Mouse (Mus musculus): Measurements from ENCODE around the gene Celsr2. TPM values are rescaled to one million over a fixed set of nuclear protein-coding genes. Genes with fewer than 3 reads are reported as not detected.
A peak's percentile ranks its signal among the peaks of the same experiment; 100 is the strongest.

The Celsr2 gene
- polyA plus RNA-seq, 1 experiment = 60.5 TPM

DNA sequence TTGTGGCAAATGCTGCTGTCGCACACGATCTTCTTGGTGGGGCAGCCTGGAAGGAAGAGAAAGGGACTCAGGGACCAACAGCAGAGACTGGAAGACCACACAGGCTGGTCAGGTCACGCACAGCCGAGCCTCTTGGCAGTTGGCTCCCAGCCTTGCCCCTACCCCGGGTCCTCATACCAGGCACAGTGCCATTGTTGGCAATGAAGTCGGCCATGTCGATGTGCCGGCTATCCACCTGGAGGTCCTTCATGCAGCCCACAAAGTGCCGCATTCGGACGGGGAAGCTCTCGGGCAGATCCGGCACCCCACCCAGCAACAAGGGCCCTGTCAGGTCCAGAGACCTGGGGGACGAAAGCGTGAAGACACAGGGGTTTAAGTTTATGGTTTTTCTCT is 12.8 kb downstream of the Celsr2 start:
- H3K4me3 ChIP-seq (ENCODE audit: insufficient read depth, low read depth, low read length) = no peak overlapping the region
- no peak for TF ChIP-seq CTCF (conservative IDR thresholded peaks at IDR 0.05; ENCODE audit: insufficient read depth, insufficient read length, low read depth, low read length)
- TF ChIP-seq POLR2A (IDR thresholded peaks at IDR 0.05; ENCODE audit: low read depth, low read length) = no peak
- peaks cover 6% of the 10 kb centered on the region for H3K4me1 ChIP-seq (ENCODE audit: control insufficient read depth, insufficient read depth, low read length)
- no peaks in the 10 kb centered on the region for H3K36me3 ChIP-seq (ENCODE audit: control insufficient read depth, insufficient read depth, low read length)
- no peaks in the 10 kb centered on the region for H3K27me3 ChIP-seq (replicated peaks; ENCODE audit: control insufficient read depth, insufficient read depth, low read length)
- peak; percentile 52 for DNase-seq
- peak overlapping the region; percentile 17; the same call in 1 of the 2 replicates for H3K27ac ChIP-seq (ENCODE audit: insufficient read depth, low read depth, low read length)
- 66% methylated on average over 15 of the region's 15 CpGs for WGBS

GRCm38 (mm10) chr3:108401692-108402527 is 13.4 kb downstream of the Celsr2 start:
- no peaks in the 10 kb centered on the region for H3K27me3 ChIP-seq (replicated peaks; ENCODE audit: control insufficient read depth, insufficient read depth, low read length)
- no peak overlapping the region for H3K4me3 ChIP-seq (ENCODE audit: insufficient read depth, low read depth, low read length)
- DNase-seq = peak; percentile 97
- WGBS = 28% methylated on average over 22 of the region's 22 CpGs
- H3K4me1 ChIP-seq (ENCODE audit: control insufficient read depth, insufficient read depth, low read length) = peaks cover 6% of the 10 kb centered on the region
- TF ChIP-seq POLR2A (IDR thresholded peaks at IDR 0.05; ENCODE audit: low read depth, low read length) (no peak), CTCF (conservative IDR thresholded peaks at IDR 0.05; ENCODE audit: insufficient read depth, insufficient read length, low read depth, low read length) (peak; percentile 82)
- H3K27ac ChIP-seq (ENCODE audit: insufficient read depth, low read depth, low read length) = peak overlapping the region; percentile 17; the same call in 1 of the 2 replicates
- no peaks in the 10 kb centered on the region for H3K36me3 ChIP-seq (ENCODE audit: control insufficient read depth, insufficient read depth, low read length)

GRCm38 (mm10) chr3:108400442-108400841 is 14.9 kb downstream of the Celsr2 start:
- TF ChIP-seq POLR2A (IDR thresholded peaks at IDR 0.05; ENCODE audit: low read depth, low read length) (no peak), CTCF (conservative IDR thresholded peaks at IDR 0.05; ENCODE audit: insufficient read depth, insufficient read length, low read depth, low read length) (no peak)
- no peaks in the 10 kb centered on the region for H3K36me3 ChIP-seq (ENCODE audit: control insufficient read depth, insufficient read depth, low read length)
- WGBS = 88% methylated on average over 5 of the region's 5 CpGs

GRCm38 (mm10) chr3:108398281-108398680 is 17.1 kb downstream of the Celsr2 start:
- H3K4me1 ChIP-seq (ENCODE audit: control insufficient read depth, insufficient read depth, low read length) = peaks cover 6% of the 10 kb centered on the region
- TF ChIP-seq CTCF (conservative IDR thresholded peaks at IDR 0.05; ENCODE audit: insufficient read depth, insufficient read length, low read depth, low read length) = no peak
- TF ChIP-seq POLR2A (IDR thresholded peaks at IDR 0.05; ENCODE audit: low read depth, low read length) = no peak
- H3K27ac ChIP-seq (ENCODE audit: insufficient read depth, low read depth, low read length) = no peak overlapping the region
- DNase-seq = no peak
- no peaks in the 10 kb centered on the region for H3K36me3 ChIP-seq (ENCODE audit: control insufficient read depth, insufficient read depth, low read length)
- WGBS = 89% methylated on average over 9 of the region's 9 CpGs
- no peak overlapping the region for H3K4me3 ChIP-seq (ENCODE audit: insufficient read depth, low read depth, low read length)
- no peaks in the 10 kb centered on the region for H3K27me3 ChIP-seq (replicated peaks; ENCODE audit: control insufficient read depth, insufficient read depth, low read length)

More at GRCm38 (mm10) chr3:108400442-108400841, 14.9 kb downstream of the Celsr2 start:
- no peak overlapping the region for H3K4me3 ChIP-seq (ENCODE audit: insufficient read depth, low read depth, low read length)
- peaks cover 6% of the 10 kb centered on the region for H3K4me1 ChIP-seq (ENCODE audit: control insufficient read depth, insufficient read depth, low read length)
- H3K27ac ChIP-seq (ENCODE audit: insufficient read depth, low read depth, low read length) = no peak overlapping the region
- no peaks in the 10 kb centered on the region for H3K27me3 ChIP-seq (replicated peaks; ENCODE audit: control insufficient read depth, insufficient read depth, low read length)
- DNase-seq = no peak

- Histone ChIP-seq H3K27me3 (replicated peaks; ENCODE audit: control insufficient read depth, insufficient read depth, low read length) (no peaks in the 10 kb centered on the region), H3K4me3 (ENCODE audit: insufficient read depth, low read depth, low read length) (peak overlapping the region; percentile 55), H3K27ac (ENCODE audit: insufficient read depth, low read depth, low read length) (peak overlapping the region; percentile 85), H3K36me3 (ENCODE audit: control insufficient read depth, insufficient read depth, low read length) (no peaks in the 10 kb centered on the region), H3K4me1 (ENCODE audit: control insufficient read depth, insufficient read depth, low read length) (peaks cover 13% of the 10 kb centered on the region; the same call in 1 of the 2 replicates)
- TF ChIP-seq POLR2A (IDR thresholded peaks at IDR 0.05; ENCODE audit: low read depth, low read length) (no peak), CTCF (conservative IDR thresholded peaks at IDR 0.05; ENCODE audit: insufficient read depth, insufficient read length, low read depth, low read length) (no peak)
- no peak for DNase-seq
- WGBS = 46% methylated on average over 15 of the region's 15 CpGs
These were observed 22.6 kb downstream of the Celsr2 start for GRCm38 (mm10) chr3:108392793-108393192.

DNA sequence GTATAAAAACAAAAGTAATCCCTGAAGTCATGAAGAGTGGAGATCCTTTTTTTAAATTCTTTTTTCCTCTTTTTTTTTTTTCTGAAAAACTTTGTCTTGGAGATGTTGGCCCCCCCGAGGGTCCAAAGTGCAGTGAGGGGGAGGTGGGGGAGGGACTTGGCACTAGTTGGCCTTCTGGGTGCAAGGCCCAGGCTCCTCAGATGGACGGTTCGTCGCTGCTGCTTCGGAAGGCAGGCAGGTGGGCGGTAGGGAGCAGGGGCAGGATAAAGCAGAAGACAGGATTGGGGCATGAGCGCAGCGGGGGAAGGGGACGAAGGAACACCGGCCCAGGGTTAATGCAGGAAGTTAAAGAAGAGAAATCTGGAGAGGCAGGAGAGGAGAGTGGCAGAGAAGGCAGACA is 23.1 kb downstream of the Celsr2 start:
- peak overlapping the region; percentile 95 for H3K27ac ChIP-seq (ENCODE audit: insufficient read depth, low read depth, low read length)
- TF ChIP-seq POLR2A (IDR thresholded peaks at IDR 0.05; ENCODE audit: low read depth, low read length) (peak; percentile 57), CTCF (conservative IDR thresholded peaks at IDR 0.05; ENCODE audit: insufficient read depth, insufficient read length, low read depth, low read length) (no peak)
- peak; percentile 90 for DNase-seq

DNA sequence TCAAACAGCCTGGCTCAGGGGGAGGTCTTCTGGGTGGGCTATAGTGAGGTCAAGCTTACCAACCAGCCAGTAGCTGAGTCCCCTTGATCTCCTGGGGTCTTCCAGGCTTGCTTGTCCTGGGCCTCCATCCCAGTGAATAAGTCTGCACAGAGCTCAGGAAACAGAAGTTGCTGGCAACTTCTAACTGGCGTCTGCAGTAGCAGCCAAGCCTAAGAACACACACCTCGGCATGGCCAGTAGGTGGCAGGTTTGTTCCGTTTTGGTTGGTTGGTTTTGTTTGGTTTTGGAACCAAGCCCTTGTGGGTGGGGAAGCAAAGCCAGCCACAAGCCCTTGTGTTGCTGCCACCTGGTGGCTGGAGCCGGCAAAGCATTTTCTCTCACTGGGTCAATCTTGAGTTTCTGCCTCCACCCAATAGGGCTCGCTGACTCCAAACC is 26.2 kb downstream of the Celsr2 start:
- no peaks in the 10 kb centered on the region for H3K27me3 ChIP-seq (replicated peaks; ENCODE audit: control insufficient read depth, insufficient read depth, low read length)
- TF ChIP-seq POLR2A (IDR thresholded peaks at IDR 0.05; ENCODE audit: low read depth, low read length) (no peak), CTCF (conservative IDR thresholded peaks at IDR 0.05; ENCODE audit: insufficient read depth, insufficient read length, low read depth, low read length) (peak; percentile 99)
- no peak overlapping the region for H3K27ac ChIP-seq (ENCODE audit: insufficient read depth, low read depth, low read length)
- under 1% methylated on average over 5 of the region's 5 CpGs for WGBS
- peaks cover 13% of the 10 kb centered on the region; the same call in 1 of the 2 replicates for H3K4me1 ChIP-seq (ENCODE audit: control insufficient read depth, insufficient read depth, low read length)
- H3K4me3 ChIP-seq (ENCODE audit: insufficient read depth, low read depth, low read length) = no peak overlapping the region
- peak; percentile 98 for DNase-seq
- H3K36me3 ChIP-seq (ENCODE audit: control insufficient read depth, insufficient read depth, low read length) = no peaks in the 10 kb centered on the region

More for the DNA sequence above, 23.1 kb downstream of the Celsr2 start:
- Histone ChIP-seq H3K4me1 (ENCODE audit: control insufficient read depth, insufficient read depth, low read length) (peaks cover 13% of the 10 kb centered on the region; the same call in 1 of the 2 replicates), H3K27me3 (replicated peaks; ENCODE audit: control insufficient read depth, insufficient read depth, low read length) (no peaks in the 10 kb centered on the region), H3K4me3 (ENCODE audit: insufficient read depth, low read depth, low read length) (peak overlapping the region; percentile 55), H3K36me3 (ENCODE audit: control insufficient read depth, insufficient read depth, low read length) (no peaks in the 10 kb centered on the region)
- WGBS = 38% methylated on average over 10 of the region's 10 CpGs
